Mouse (Mus musculus) spleen, adult 2 months (tissue): ENCODE results near the gene Oas1a. TPM values are rescaled to one million over a fixed set of nuclear protein-coding genes. Genes with fewer than 3 reads are reported as not detected.
"Not testable (repeated sequence)": the region's sequence is repeated elsewhere in the genome, so short reads cannot be mapped to it uniquely, and the experiment has no call there.

Experiments used
- DNase-seq, 2 experiments: peaks; one replicate each; pipeline versions ENCODE4 v3.0.0 to v3.0.0-alpha.2; 2012 to 2021; ENCODE audit warnings: low spot score in 2 of 2, low read depth in 1 of 2
- H3K27ac ChIP-seq: fragments of 200-500 bp; 2 replicates; pipeline ENCODE4 v1.5.1; 2012; ENCODE audit warnings: low read length, inconsistent platforms; ENCODE audit not compliant: insufficient read depth
- H3K27me3 ChIP-seq: fragments of 200-500 bp; 2 replicates; pipeline ENCODE4 v1.6.1; 2012; ENCODE audit warnings: mild to moderate bottlenecking, moderate library complexity, low read length, inconsistent platforms; ENCODE audit not compliant: control insufficient read depth, insufficient read depth
- H3K36me3 ChIP-seq: fragments of 200-500 bp; 2 replicates; pipeline ENCODE4 v1.6.1; 2012; ENCODE audit warnings: mild to moderate bottlenecking, low read length, inconsistent platforms; ENCODE audit not compliant: control insufficient read depth, insufficient read depth
- H3K4me1 ChIP-seq: fragments of 200-500 bp; 2 replicates; pipeline ENCODE4 v1.6.1; 2011; ENCODE audit warnings: inconsistent platforms; ENCODE audit not compliant: control insufficient read depth, insufficient read depth, insufficient read length
- H3K4me3 ChIP-seq: fragments of 200-500 bp; 2 replicates; pipeline ENCODE4 v1.5.1; 2011; ENCODE audit warnings: mild to moderate bottlenecking, inconsistent platforms; ENCODE audit not compliant: insufficient read depth, insufficient read length; ENCODE audit errors: extremely low read depth
- CTCF ChIP-seq: fragments of 200-500 bp; IDR thresholded peaks from 2 replicates; pipeline ENCODE4 v1.5.1; 2011; ENCODE audit warnings: mild to moderate bottlenecking, inconsistent platforms; ENCODE audit not compliant: insufficient read depth, insufficient read length, insufficient replicate concordance; ENCODE audit errors: extremely low read depth
- POLR2A ChIP-seq: fragments of 200-500 bp; IDR thresholded peaks from 2 replicates; pipeline ENCODE4 v1.6.1; 2011; ENCODE audit warnings: low read depth, low read length, inconsistent platforms
- WGBS: fragments of 180-500 bp; shearing (Covaris S2); methylation state at CpG from one replicate; pipeline ENCODE4 v1.1.7; 2018; 5-methylcytosine and 5-hydroxymethylcytosine counted together
- polyA plus RNA-seq: library from polyadenylated mRNA; depleted of rRNA; stranded (reverse); fragments of >200 nt; gene quantifications from 2 replicates; pipeline ENCODE4 v1.2.3, GENCODE M21; 2012

The Oas1a gene
- polyA plus RNA-seq, 1 experiment: 8.5 TPM

DNA sequence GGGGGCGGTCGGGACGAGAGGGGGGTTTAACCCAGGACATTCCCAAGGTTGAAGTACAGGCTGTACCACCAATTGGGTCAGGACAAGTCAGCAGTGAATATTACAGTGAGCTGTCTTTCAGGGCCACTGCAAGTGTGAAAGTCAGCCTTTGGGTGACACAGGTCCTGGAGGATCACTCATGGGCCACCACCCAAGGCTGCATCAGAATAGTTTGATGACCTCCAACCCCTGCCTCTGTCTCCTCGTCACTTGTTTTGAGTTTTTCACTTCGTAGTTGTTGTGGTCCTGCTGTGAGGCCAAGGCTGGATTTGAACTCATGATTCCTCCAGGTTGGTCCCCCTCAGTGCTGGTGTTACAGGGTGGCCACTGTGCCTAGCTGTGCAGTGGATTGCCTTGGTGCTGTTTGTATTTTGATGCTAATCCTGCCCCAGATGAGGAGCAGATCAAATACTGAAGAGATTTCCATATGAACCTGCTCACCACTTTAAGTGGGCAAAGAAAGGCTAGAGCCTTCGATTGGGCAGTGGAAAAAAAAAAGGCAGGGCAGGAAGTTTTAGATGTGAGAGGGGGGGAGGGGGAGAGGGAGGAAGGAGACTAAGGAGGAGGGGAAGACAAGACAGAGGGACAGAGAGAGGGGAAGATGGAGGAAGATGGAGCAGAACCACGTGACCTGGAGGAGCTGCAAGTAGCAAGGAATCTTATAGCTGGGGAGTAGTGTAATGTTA lies 1.0 kb upstream of the Oas1a start:
- H3K27ac ChIP-seq: no peak overlapping the region
- no peak overlapping the region for H3K4me3 ChIP-seq
- H3K4me1 ChIP-seq: peaks cover 2% of the 10 kb centered on the region; the same call in 1 of the 2 replicates
- no peak for DNase-seq
- H3K36me3 ChIP-seq: no peaks in the 10 kb centered on the region
- H3K27me3 ChIP-seq: no peaks in the 10 kb centered on the region
- TF ChIP-seq CTCF (no peak), POLR2A (no peak)
- WGBS: 75% methylated on average over 7 of the region's 7 CpGs

DNA sequence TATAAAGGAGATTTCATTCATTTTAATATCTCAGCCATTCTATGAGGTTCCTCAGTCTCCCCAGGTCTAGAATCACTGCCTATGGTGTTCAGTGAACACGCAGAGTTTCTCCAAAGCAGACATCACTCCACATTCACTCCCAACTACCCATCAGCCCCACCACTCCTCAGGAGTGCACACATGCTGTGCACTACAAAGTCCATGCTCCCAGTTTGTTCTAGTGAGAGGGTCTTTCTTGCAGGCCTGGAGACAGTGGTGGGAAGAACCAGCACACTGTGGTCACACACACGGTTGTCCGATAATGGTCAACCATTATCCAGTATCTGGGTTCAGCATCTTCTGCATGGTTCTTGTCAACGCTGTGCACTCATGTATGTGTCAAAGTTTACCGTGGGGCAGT lies 5.3 kb downstream of the Oas1a start:
- DNase-seq: no peak
- TF ChIP-seq CTCF (no peak), POLR2A (no peak)
- Histone ChIP-seq H3K27ac (no peak overlapping the region), H3K27me3 (no peaks in the 10 kb centered on the region), H3K36me3 (0 out of 2 replicates have a peak, but pooled peaks cover 2% of the 10 kb centered on the region), H3K4me3 (no peak overlapping the region), H3K4me1 (peaks cover 2% of the 10 kb centered on the region; the same call in 1 of the 2 replicates)
- 93% methylated on average over 5 of the region's 5 CpGs for WGBS

GRCm38 (mm10) chr5:120900666-120901065 lies 6.7 kb downstream of the Oas1a start:
- Histone ChIP-seq H3K4me1 (peaks cover 2% of the 10 kb centered on the region; the same call in 1 of the 2 replicates), H3K27ac (no peak overlapping the region), H3K27me3 (no peaks in the 10 kb centered on the region), H3K36me3 (peaks cover 2% of the 10 kb centered on the region; the same call in 1 of the 2 replicates), H3K4me3 (no peak overlapping the region)
- no peak for DNase-seq
- 79% methylated on average over 1 of the region's 1 CpGs for WGBS
- TF ChIP-seq CTCF: no peak
- no peak for TF ChIP-seq POLR2A

GRCm38 (mm10) chr5:120898726-120899125 lies 8.6 kb downstream of the Oas1a start:
- no peak overlapping the region for H3K27ac ChIP-seq
- no peak for TF ChIP-seq POLR2A
- TF ChIP-seq CTCF: no peak
- H3K27me3 ChIP-seq: no peaks in the 10 kb centered on the region
- DNase-seq: no peak
- no peak overlapping the region for H3K4me3 ChIP-seq
- peaks cover 2% of the 10 kb centered on the region; the same call in 1 of the 2 replicates for H3K36me3 ChIP-seq
- H3K4me1 ChIP-seq: no peaks in the 10 kb centered on the region

GRCm38 (mm10) chr5:120898307-120898706 lies 9.0 kb downstream of the Oas1a start:
- Histone ChIP-seq H3K27ac (no peak overlapping the region), H3K27me3 (no peaks in the 10 kb centered on the region), H3K4me1 (no peaks in the 10 kb centered on the region), H3K36me3 (peaks cover 2% of the 10 kb centered on the region; the same call in 1 of the 2 replicates), H3K4me3 (no peak overlapping the region)
- TF ChIP-seq CTCF (no peak), POLR2A (no peak)
- DNase-seq: no peak
- WGBS: 91% methylated on average over 6 of the region's 6 CpGs

GRCm38 (mm10) chr5:120895231-120895900 lies 12.0 kb downstream of the Oas1a start:
- Histone ChIP-seq H3K27me3 (no peaks in the 10 kb centered on the region), H3K36me3 (no peaks in the 10 kb centered on the region; the same call in 1 of the 2 replicates), H3K27ac (no peak overlapping the region), H3K4me1 (no peaks in the 10 kb centered on the region), H3K4me3 (no peak overlapping the region)
- TF ChIP-seq POLR2A: no peak
- TF ChIP-seq CTCF: no peak
- no peak for DNase-seq
- WGBS: 93% methylated on average over 11 of the region's 11 CpGs

DNA sequence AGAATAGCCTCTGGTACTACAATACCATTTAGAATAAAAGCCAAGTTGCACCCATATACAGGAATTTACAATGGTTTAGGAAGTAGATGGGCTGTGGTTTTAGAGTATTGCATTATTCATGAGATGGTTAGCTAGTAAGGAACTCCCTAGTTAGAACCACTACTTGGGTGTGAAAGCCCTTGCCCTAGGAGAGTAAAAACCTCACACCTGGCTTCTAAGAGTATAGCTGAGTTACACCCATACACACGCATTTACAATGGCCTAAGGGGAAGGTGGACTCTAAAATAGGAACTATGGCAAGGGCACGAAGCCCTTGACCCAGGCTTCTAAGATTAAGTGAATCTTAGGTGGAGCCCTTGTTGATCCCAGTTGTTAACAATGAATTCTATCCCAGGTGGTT lies 12.6 kb downstream of the Oas1a start:
- H3K4me3 ChIP-seq, H3K4me1 ChIP-seq, H3K36me3 ChIP-seq, H3K27me3 ChIP-seq, DNase-seq, H3K27ac ChIP-seq: not testable (repeated sequence)
- WGBS: 79% methylated on average over 2 of the region's 2 CpGs

DNA sequence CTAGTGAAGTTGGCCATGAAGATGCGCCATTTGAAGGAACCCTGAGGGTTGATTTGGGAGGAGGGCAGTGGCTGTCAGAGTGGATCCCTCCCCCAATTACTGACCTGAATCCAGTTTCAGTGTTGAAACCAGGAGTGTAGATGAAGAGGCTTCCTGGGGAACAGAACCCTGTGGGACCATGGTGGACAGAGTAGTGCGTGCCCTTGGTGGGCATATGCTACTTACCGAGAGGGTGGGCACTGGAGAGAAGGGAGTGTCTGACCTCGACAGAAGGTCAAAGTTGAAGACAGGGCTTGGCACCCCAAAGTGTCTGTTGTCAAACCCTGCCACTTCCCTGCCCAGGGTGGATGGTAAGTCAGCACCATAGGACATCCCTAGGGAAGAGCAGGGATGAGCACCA lies 13.5 kb downstream of the Oas1a start:
- H3K36me3 ChIP-seq, H3K4me1 ChIP-seq, H3K27me3 ChIP-seq, H3K4me3 ChIP-seq, DNase-seq, H3K27ac ChIP-seq: not testable (repeated sequence)
- WGBS: 89% methylated on average over 4 of the region's 4 CpGs
